Mouse (Mus musculus) left cerebral cortex, postnatal 4 days (tissue): ENCODE measurements around the gene Gp5. TPM values are rescaled to one million over a fixed set of nuclear protein-coding genes. Genes with fewer than 3 reads are reported as not detected.

Source experiments
- total RNA-seq, 2 experiments: library from RNA; stranded (reverse); gene quantifications; 2 replicates each; pipeline ENCODE4 v1.2.3; 2021

The Gp5 gene
- total RNA-seq, 2 experiments from 2014 or later = 0.30 to 0.62 TPM

Other genes starting within 250 kb of the Gp5 start
- 10 to 100 TPM; 15.9 to 19.1 TPM for gene Hes1, start 246.4 kb downstream of the Gp5 start, total RNA-seq
- gene Cpn2, start 43.3 kb downstream of the Gp5 start, total RNA-seq = not detected
- under 1 TPM in 1 of 2 experiments, not detected in 1; 0.12 TPM for gene Lrrc15, start 27.5 kb downstream of the Gp5 start, total RNA-seq
- 10 to 100 TPM; 75.4 to 83.1 TPM for gene Atp13a3, start 95.2 kb upstream of the Gp5 start, total RNA-seq
- gene Tmem44, start 240.1 kb upstream of the Gp5 start, total RNA-seq = 100 to 1,000 TPM; 101 to 112 TPM